Mouse (Mus musculus) myocyte (in vitro differentiated cells): ENCODE results near the gene 6430531B16Rik.

Source experiments
- CEBPB ChIP-seq: IDR thresholded peaks from 2 replicates; pipeline ENCODE4 v1.6.1; 2011; ENCODE audit warnings: mild to moderate bottlenecking, moderate library complexity; ENCODE audit not compliant: poor library complexity, insufficient read depth, severe bottlenecking
- MAX ChIP-seq: IDR thresholded peaks from one replicate; pipeline ENCODE4 v1.6.1; 2011; ENCODE audit warnings: low read depth, mild to moderate bottlenecking, control low read depth
- POLR2A ChIP-seq: IDR thresholded peaks from one replicate; pipeline ENCODE4 v1.6.1; 2011; ENCODE audit warnings: low read depth, mild to moderate bottlenecking, control low read depth, moderate library complexity; ENCODE audit not compliant: insufficient read length
- USF1 ChIP-seq: IDR thresholded peaks from one replicate; pipeline ENCODE4 v1.6.1; 2011; ENCODE audit warnings: low read depth, mild to moderate bottlenecking, control low read depth, moderate library complexity

- TF ChIP-seq MAX (no peak), USF1 (no peak), POLR2A (no peak), CEBPB (no peak)
These were observed 6.0 kb upstream of the 6430531B16Rik start for GRCm38 (mm10) chr7:139984505-139984904.
